Mouse (Mus musculus): ENCODE data around the gene Sptb.

DNA sequence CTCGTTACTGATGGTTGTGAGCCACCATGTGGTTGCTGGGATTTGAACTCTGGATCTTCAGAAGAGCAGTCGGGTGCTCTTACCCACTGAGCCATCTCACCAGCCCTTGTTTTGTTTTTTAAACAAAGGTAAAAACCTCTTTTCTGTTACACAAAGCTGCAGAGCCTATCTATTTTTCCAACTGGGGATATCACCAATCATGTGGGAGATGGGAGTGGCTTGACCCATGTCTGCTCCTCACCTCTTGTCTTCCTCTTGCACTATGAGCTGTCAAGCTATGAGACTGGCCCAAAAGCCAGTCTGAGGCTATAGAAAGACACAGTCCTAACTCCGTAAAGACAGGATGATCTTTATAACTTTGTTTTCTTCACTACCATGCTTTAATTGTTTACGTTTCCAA lies 8.0 kb upstream of the Sptb start:
- no peak for TF ChIP-seq POLR2A (IDR thresholded peaks at IDR 0.05; ENCODE audit: extremely low read depth, insufficient read depth, low read length)
- TF ChIP-seq CTCF (IDR thresholded peaks at IDR 0.05; ENCODE audit: low read depth, low read length), result no peak
